Mouse (Mus musculus): ENCODE measurements around the gene Dot1l.
A peak's percentile ranks its signal among the peaks of the same experiment; 100 is the strongest.

Gene Dot1l

GRCm38 (mm10) chr10:80792175-80793032 lies 37.4 kb downstream of the Dot1l start:
- DNase-seq (ENCODE audit: low read depth): no peak

GRCm38 (mm10) chr10:80793033-80793784 lies 38.2 kb downstream of the Dot1l start:
- no peak for DNase-seq (ENCODE audit: low read depth)

GRCm38 (mm10) chr10:80793803-80794202 lies 38.8 kb downstream of the Dot1l start:
- no peak for DNase-seq (ENCODE audit: low read depth)

GRCm38 (mm10) chr10:80794750-80795149 lies 39.7 kb downstream of the Dot1l start:
- no peak for DNase-seq (ENCODE audit: low read depth)

- no peak for DNase-seq (ENCODE audit: low read depth)
These were observed 41.4 kb downstream of the Dot1l start for GRCm38 (mm10) chr10:80796307-80796848.

- no peak for DNase-seq (ENCODE audit: low read depth)
These were observed 42.5 kb downstream of the Dot1l start for GRCm38 (mm10) chr10:80797186-80798149.

- peak; percentile 90 for DNase-seq (ENCODE audit: low read depth)
These were observed 43.4 kb downstream of the Dot1l start, which contains the start of the genes Sf3a2 and Plekhj1 for GRCm38 (mm10) chr10:80798150-80799006. Sf3a2 (plus strand) TSS chr10:80798198. Plekhj1 (minus strand) TSS chr10:80798626.

- no peak for DNase-seq (ENCODE audit: low read depth)
These were observed 44.1 kb downstream of the Dot1l start for GRCm38 (mm10) chr10:80799070-80799566.

GRCm38 (mm10) chr10:80802204-80802912 lies 47.4 kb downstream of the Dot1l start:
- no peak for DNase-seq (ENCODE audit: low read depth)

- DNase-seq (ENCODE audit: low read depth): no peak
These were observed 48.0 kb downstream of the Dot1l start for GRCm38 (mm10) chr10:80802996-80803395.

- DNase-seq (ENCODE audit: low read depth): no peak
These were observed 49.3 kb downstream of the Dot1l start for GRCm38 (mm10) chr10:80804340-80804739.

GRCm38 (mm10) chr10:80804916-80805315 lies 49.9 kb downstream of the Dot1l start, which contains the start of gene Amh:
Amh (plus strand) TSS chr10:80805243.
- no peak for DNase-seq (ENCODE audit: low read depth)

GRCm38 (mm10) chr10:80805322-80805721 lies 50.3 kb downstream of the Dot1l start:
- DNase-seq (ENCODE audit: low read depth): no peak

- peak; percentile 71 for DNase-seq (ENCODE audit: low read depth)
These were observed 50.9 kb downstream of the Dot1l start for GRCm38 (mm10) chr10:80805925-80806324.

GRCm38 (mm10) chr10:80806341-80807056 lies 51.5 kb downstream of the Dot1l start:
- no peak for DNase-seq (ENCODE audit: low read depth)

- DNase-seq (ENCODE audit: low read depth): no peak
These were observed 52.1 kb downstream of the Dot1l start for GRCm38 (mm10) chr10:80807057-80807627.

GRCm38 (mm10) chr10:80808099-80808984 lies 53.3 kb downstream of the Dot1l start:
- no peak for DNase-seq (ENCODE audit: low read depth)

Data from c-Kit-positive CD71-negative TER-119-negative erythroid progenitor cells, embryonic 14.5 days (primary cell).